Mouse (Mus musculus) intestine, embryonic 16.5 days (tissue): ENCODE data around the gene Trim67. TPM values are rescaled to one million over a fixed set of nuclear protein-coding genes. Genes with fewer than 3 reads are reported as not detected.
A peak's percentile ranks its signal among the peaks of the same experiment; 100 is the strongest.

Source experiments
- ATAC-seq: fragments of 200-750 bp; cut with Nextera tagmentation; 2 replicates; pipeline ENCODE4 v1.8.0; 2017; ENCODE audit warnings: moderate TSS enrichment, moderate library complexity
- H3K27ac ChIP-seq: fragments of 300-500 bp; sonication (generic); 2 replicates; pipeline ENCODE4 v1.5.1; 2014; ENCODE audit warnings: mild to moderate bottlenecking, low read length
- H3K27me3 ChIP-seq: fragments of 300-500 bp; sonication (generic); replicated peaks from 2 replicates; pipeline ENCODE4 v1.6.1; 2014; ENCODE audit warnings: low read length, control low read depth, mixed read lengths; ENCODE audit not compliant: control insufficient read depth, insufficient read depth
- H3K36me3 ChIP-seq: fragments of 300-500 bp; sonication (generic); 2 replicates; pipeline ENCODE4 v1.6.1; 2014; ENCODE audit warnings: low read length, control low read depth; ENCODE audit not compliant: control insufficient read depth, insufficient read depth
- H3K4me1 ChIP-seq: fragments of 300-500 bp; sonication (generic); 2 replicates; pipeline ENCODE4 v1.6.1; 2014; ENCODE audit warnings: low read length, control low read depth, mixed read lengths; ENCODE audit not compliant: control insufficient read depth, insufficient read depth
- H3K4me2 ChIP-seq: fragments of 300-500 bp; sonication (generic); 2 replicates; pipeline ENCODE4 v1.6.1; 2014; ENCODE audit warnings: low read depth, low read length, control low read depth
- H3K4me3 ChIP-seq: fragments of 300-500 bp; sonication (generic); 2 replicates; pipeline ENCODE4 v1.5.1; 2014; ENCODE audit warnings: mild to moderate bottlenecking, low read length
- H3K9ac ChIP-seq: fragments of 300-500 bp; sonication (generic); 2 replicates; pipeline ENCODE4 v1.6.1; 2014; ENCODE audit warnings: low read depth, low read length
- H3K9me3 ChIP-seq: fragments of 300-500 bp; sonication (generic); 2 replicates; pipeline ENCODE4 v1.6.1; 2016; ENCODE audit warnings: low read length, control low read depth; ENCODE audit not compliant: control insufficient read depth
- WGBS: fragments of 180-500 bp; shearing (Covaris S2); extraction: QIAGEN DNeasy Blood & Tissue Kit; methylation state at CpG from one replicate; pipeline ENCODE4 v1.1.7; 2014; 5-methylcytosine and 5-hydroxymethylcytosine counted together
- polyA plus RNA-seq: library from polyadenylated mRNA; unstranded; fragments of >200 nt; fragmentation: Nextera tagmentation; extraction: Ambion mirVana; gene quantifications from 2 replicates; pipeline ENCODE4 v1.2.1, GENCODE M21; 2015

The Trim67 gene
- polyA plus RNA-seq, 1 experiment from 2014 or later = 0.38 TPM

- Histone ChIP-seq H3K9ac (peak overlapping the region; percentile 32; the same call in 1 of the 2 replicates), H3K4me1 (peaks cover 29% of the 10 kb centered on the region), H3K9me3 (no peaks in the 10 kb centered on the region), H3K4me2 (peak overlapping the region; percentile 100), H3K36me3 (no peaks in the 10 kb centered on the region), H3K27ac (no peak overlapping the region; the same call in 1 of the 2 replicates), H3K27me3 (peaks cover 54% of the 10 kb centered on the region), H3K4me3 (peak overlapping the region; percentile 62; the same call in 1 of the 2 replicates)
- WGBS = 41% methylated on average over 4 of the region's 4 CpGs
- ATAC-seq = no peak
Measured at GRCm38 (mm10) chr8:124791751-124792150, 1.1 kb upstream of the Trim67 start.

- Histone ChIP-seq H3K27ac (peak overlapping the region; percentile 37), H3K9ac (peak overlapping the region; percentile 45; the same call in 1 of the 2 replicates), H3K27me3 (peaks cover 54% of the 10 kb centered on the region), H3K9me3 (no peaks in the 10 kb centered on the region), H3K4me2 (peak overlapping the region; percentile 100), H3K4me1 (peaks cover 29% of the 10 kb centered on the region), H3K4me3 (peak overlapping the region; percentile 62), H3K36me3 (no peaks in the 10 kb centered on the region)
- WGBS = under 1% methylated on average over 32 of the region's 32 CpGs
- ATAC-seq = peak; percentile 38; the same call in 1 of the 2 replicates
Measured at GRCm38 (mm10) chr8:124792186-124792585, 706 bp upstream of the Trim67 start.

- Histone ChIP-seq H3K27me3 (peaks cover 54% of the 10 kb centered on the region), H3K4me1 (peaks cover 29% of the 10 kb centered on the region), H3K36me3 (no peaks in the 10 kb centered on the region), H3K9me3 (no peaks in the 10 kb centered on the region), H3K4me2 (peak overlapping the region; percentile 100), H3K9ac (peak overlapping the region; percentile 45; the same call in 1 of the 2 replicates), H3K27ac (no peak overlapping the region; the same call in 1 of the 2 replicates), H3K4me3 (peak overlapping the region; percentile 62)
- WGBS = 2% methylated on average over 46 of the region's 51 CpGs
- peak; percentile 89 for ATAC-seq
Measured at GRCm38 (mm10) chr8:124793172-124793651, 320 bp downstream of the Trim67 start.

- Histone ChIP-seq H3K9me3 (no peaks in the 10 kb centered on the region), H3K9ac (peak overlapping the region; percentile 13; the same call in 1 of the 2 replicates), H3K27me3 (peaks cover 54% of the 10 kb centered on the region), H3K27ac (no peak overlapping the region), H3K4me3 (peak overlapping the region; percentile 62), H3K4me1 (peaks cover 29% of the 10 kb centered on the region), H3K36me3 (no peaks in the 10 kb centered on the region), H3K4me2 (peak overlapping the region; percentile 100)
- under 1% methylated on average over 80 of the region's 81 CpGs for WGBS
- peak; percentile 14 for ATAC-seq
Measured at GRCm38 (mm10) chr8:124793661-124794485, 981 bp downstream of the Trim67 start.

- WGBS = 0% methylated on average over 25 of the region's 25 CpGs
- Histone ChIP-seq H3K27ac (no peak overlapping the region), H3K4me3 (peak overlapping the region; percentile 62), H3K9me3 (no peaks in the 10 kb centered on the region), H3K27me3 (peaks cover 54% of the 10 kb centered on the region), H3K4me2 (peak overlapping the region; percentile 100), H3K9ac (no peak overlapping the region), H3K36me3 (no peaks in the 10 kb centered on the region), H3K4me1 (peaks cover 29% of the 10 kb centered on the region)
- ATAC-seq = peak; percentile 36
Measured at GRCm38 (mm10) chr8:124794486-124794780, 1.5 kb downstream of the Trim67 start.

- Histone ChIP-seq H3K4me1 (peaks cover 29% of the 10 kb centered on the region), H3K9me3 (no peaks in the 10 kb centered on the region), H3K4me2 (no peak overlapping the region), H3K36me3 (no peaks in the 10 kb centered on the region), H3K27ac (no peak overlapping the region), H3K9ac (no peak overlapping the region), H3K4me3 (peak overlapping the region; percentile 2; the same call in 1 of the 2 replicates), H3K27me3 (peaks cover 50% of the 10 kb centered on the region)
- no peak for ATAC-seq
- 75% methylated on average over 8 of the region's 8 CpGs for WGBS
Measured at GRCm38 (mm10) chr8:124795781-124796488, 3.0 kb downstream of the Trim67 start.

- 20% methylated on average over 11 of the region's 11 CpGs for WGBS
- Histone ChIP-seq H3K9ac (no peak overlapping the region), H3K27me3 (peaks cover 5% of the 10 kb centered on the region), H3K9me3 (no peaks in the 10 kb centered on the region), H3K4me3 (no peak overlapping the region), H3K27ac (no peak overlapping the region), H3K4me2 (no peak overlapping the region), H3K36me3 (no peaks in the 10 kb centered on the region), H3K4me1 (no peaks in the 10 kb centered on the region)
- ATAC-seq = no peak
Measured at GRCm38 (mm10) chr8:124800542-124800941, 7.7 kb downstream of the Trim67 start.

- ATAC-seq = no peak
- Histone ChIP-seq H3K4me1 (no peaks in the 10 kb centered on the region), H3K9me3 (no peaks in the 10 kb centered on the region), H3K9ac (no peak overlapping the region), H3K4me2 (no peak overlapping the region), H3K27me3 (no peaks in the 10 kb centered on the region), H3K4me3 (no peak overlapping the region), H3K27ac (no peak overlapping the region), H3K36me3 (no peaks in the 10 kb centered on the region)
- 62% methylated on average over 12 of the region's 12 CpGs for WGBS
Measured at GRCm38 (mm10) chr8:124803824-124804702, 11.2 kb downstream of the Trim67 start.
